Mouse (Mus musculus): Measurements from ENCODE around the gene Opcml.

Opcml gene

DNA sequence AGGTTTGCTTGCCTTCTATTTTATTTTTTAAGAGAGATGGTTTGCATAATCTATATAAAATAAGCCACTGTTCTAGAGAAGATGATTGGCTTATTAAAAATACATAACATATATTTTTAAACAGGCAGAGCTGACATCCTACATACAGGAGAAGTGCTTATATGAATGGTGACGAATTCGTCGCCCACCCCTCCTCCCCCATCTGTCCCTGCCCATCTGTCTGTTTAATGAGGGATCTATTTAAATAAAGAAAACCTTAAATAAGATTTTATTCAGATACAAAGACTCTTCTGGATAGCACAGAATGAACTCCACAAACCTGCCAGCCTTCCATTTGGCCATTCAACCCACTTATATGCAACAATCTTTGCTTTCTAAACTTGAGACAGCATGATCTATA lies 872.3 kb downstream of the Opcml start:
- no peak for DNase-seq

DNA sequence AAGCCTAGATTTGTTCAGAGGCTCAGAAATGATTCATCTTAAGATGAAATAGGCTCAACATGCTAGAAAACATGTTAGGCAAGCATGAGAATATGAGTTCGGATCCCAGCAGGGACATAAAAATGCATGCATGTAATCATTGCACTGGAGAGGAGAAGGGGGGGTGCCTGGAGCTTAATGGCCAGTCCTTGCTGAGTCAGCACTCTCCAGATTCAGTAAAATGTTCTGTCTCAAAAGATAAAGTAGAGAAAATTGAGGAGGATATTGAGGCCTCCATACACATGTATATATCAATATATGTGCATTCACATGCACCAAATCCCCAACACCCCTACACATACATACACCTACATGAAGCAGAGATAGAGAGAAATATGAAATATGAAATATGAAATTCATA lies 889.7 kb downstream of the Opcml start:
- no peak for DNase-seq

- no peak for DNase-seq
These were observed 890.9 kb downstream of the Opcml start for GRCm38 (mm10) chr9:28681252-28682037.

- DNase-seq, result no peak
These were observed 893.4 kb downstream of the Opcml start for GRCm38 (mm10) chr9:28683951-28684470.

- DNase-seq, result no peak
These were observed 896.5 kb downstream of the Opcml start for GRCm38 (mm10) chr9:28686942-28687611.

- DNase-seq, result no peak
These were observed 899.6 kb downstream of the Opcml start for GRCm38 (mm10) chr9:28690134-28690533.

DNA sequence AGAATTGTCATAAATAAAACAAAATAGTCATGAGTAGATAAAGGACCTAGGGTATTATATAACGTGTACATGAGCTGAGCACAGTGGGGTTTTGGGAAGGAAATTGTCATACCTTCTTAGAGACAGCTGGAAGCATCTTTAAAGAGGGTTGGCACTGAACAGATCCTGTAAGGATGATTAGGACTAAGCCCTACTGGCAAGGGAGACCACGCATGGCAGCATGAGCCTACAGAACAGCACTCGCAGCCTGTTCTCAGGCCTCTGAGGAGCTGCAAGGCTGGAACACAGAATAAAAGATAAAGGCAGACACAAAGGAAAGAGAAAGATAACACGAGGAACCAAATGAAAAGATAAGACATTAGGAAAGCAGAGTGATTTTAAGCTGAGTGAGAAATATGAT lies 915.2 kb downstream of the Opcml start:
- DNase-seq, result no peak

GRCm38 (mm10) chr9:28714544-28714943 lies 924.0 kb downstream of the Opcml start:
- no peak for DNase-seq

DNA sequence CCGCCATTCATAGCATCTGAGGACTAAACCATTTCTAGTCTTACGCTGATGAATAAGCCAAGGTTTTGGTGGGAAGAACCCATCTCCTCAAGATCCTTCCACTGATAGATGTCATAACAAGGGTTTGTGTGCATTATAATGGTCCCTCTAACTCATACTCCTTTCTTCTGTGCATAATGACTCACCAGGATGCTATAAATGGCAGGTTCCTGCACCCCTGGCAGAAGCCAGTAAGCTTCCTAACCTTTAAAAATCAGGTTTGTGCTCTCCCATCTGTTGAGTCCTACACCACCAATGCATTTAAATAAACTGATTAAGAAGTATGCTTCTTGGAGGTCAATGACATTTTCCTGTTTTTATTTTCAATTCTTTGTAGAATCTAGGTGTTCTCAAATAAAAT lies 929.6 kb downstream of the Opcml start:
- no peak for DNase-seq

DNA sequence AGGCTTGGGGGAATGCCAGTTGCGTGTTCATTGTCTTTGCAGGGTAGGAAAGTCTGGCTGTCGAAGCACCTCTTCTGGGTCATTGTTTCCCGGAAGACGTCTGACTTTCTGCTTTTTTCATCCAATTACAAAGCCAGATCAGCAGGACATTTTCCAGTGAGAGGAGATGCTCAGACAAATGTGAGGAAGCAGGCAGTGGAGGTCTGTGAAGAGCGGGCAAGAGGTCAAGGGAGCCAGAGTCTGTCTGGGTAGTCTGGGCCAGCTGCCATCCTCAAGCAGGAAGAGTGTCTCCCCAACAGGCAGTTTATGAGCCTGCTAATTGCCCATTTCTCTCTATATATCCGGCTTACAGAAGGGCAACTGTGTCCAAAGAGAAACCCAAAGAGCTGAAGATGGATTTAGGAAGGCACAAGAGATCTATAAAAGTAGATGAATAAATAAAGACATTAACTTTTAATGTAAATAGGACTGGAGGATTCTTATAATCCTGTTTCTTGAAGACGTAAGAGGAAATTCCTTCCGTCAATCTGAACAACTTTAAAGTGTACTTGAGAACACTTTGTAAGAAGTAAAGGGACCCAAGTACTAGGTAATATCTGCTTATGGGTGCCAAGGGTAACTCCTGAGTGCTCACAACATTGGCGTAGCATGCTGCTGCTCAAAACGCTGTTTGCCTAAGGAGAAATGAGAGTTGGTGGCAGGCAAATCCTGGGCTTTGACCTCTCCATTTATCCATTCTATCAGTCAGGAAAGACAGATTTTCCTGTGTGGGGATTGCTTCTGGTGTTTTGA lies 941.4 kb downstream of the Opcml start:
- no peak for DNase-seq

- no peak for DNase-seq
These were observed 947.4 kb downstream of the Opcml start for GRCm38 (mm10) chr9:28737955-28738354.

- no peak for DNase-seq
These were observed 947.9 kb downstream of the Opcml start for GRCm38 (mm10) chr9:28738451-28738860.

DNA sequence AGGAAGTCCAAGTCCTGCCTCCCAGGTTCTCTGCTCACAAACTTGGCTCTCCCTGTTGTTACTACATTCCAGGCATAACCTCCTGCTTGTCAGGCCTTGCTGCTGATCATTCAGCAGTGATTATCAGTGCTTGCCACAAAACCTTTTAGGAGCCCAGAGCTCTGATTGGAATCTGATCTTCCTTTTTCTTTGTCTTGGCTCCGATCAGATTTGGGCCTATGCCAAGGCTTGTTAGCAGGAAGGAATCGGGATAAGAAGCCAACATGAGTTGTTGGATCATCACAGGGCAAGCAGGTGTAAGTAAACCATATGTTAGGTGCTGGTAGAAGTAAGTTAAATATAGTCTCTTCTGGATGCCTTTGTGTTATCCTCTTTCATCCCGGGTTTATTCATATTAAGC lies 954.2 kb downstream of the Opcml start:
- DNase-seq, result no peak

- peak; percentile 19 to 26 for DNase-seq
These were observed 958.3 kb downstream of the Opcml start for GRCm38 (mm10) chr9:28748902-28749301.

DNA sequence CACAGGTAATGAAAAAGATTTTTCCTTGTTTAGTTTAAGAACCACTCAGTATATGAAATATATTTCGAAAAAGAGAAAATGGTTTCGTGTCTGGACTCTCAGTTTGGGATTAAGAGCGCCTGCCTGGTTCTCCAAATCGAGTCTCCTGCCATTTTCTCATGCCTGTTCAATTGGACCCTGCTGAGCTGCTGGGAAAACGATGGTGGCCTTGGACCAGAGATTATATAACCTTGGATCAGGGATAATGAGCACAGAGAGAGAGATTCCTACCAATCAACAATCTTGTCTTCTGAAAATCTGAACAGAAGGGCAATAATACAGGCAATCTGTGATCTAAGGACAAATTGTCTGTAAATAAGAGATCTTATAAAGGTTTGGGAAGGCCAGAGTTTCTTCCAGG lies 962.3 kb downstream of the Opcml start:
- DNase-seq, result no peak

- no peak for DNase-seq
These were observed 966.4 kb downstream of the Opcml start for GRCm38 (mm10) chr9:28756841-28757451.

- no peak for DNase-seq
These were observed 970.9 kb downstream of the Opcml start for GRCm38 (mm10) chr9:28761460-28761859.

DNA sequence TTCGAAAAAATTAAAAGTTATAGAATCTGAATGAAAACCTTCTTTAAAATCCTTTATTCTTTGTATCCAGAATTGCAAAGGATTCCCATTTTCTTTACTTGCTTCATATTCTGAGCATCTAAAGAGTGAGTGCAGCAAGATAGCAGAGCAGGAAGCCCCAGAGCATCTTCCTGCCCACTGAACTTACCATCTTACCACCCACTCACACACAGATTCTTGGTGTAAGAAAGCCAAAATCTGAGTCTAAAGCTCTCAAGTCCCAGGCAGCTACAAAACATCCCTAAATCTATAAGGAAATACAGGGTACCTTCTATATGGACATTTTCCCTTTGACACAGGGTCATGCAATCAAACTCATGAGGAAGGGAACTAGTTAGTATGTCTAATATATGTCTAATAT lies 973.6 kb downstream of the Opcml start:
- DNase-seq, result no peak

GRCm38 (mm10) chr9:28776517-28777503 lies 986.2 kb downstream of the Opcml start:
- DNase-seq, result peak in 1 of 2 experiments; percentile 4

DNA sequence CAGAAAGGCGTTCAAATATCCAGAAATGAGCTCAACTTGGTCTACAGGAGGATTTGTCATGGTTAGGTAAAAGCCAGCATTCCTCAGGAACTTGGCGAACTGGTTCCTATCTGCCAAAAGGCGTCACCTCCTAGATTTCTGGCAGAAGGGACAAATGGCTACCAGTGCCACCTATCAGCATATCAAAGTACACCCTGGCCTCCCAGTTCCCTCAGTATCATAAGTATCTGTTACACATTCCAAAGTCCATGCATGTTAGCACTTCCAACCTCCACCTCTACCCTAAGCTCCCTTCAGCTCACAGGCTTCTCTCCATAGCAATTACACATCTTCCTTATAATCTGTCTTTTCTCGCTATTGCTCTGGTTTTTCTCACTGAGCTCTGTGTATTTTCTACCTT lies 993.3 kb downstream of the Opcml start:
- DNase-seq, result no peak

DNA sequence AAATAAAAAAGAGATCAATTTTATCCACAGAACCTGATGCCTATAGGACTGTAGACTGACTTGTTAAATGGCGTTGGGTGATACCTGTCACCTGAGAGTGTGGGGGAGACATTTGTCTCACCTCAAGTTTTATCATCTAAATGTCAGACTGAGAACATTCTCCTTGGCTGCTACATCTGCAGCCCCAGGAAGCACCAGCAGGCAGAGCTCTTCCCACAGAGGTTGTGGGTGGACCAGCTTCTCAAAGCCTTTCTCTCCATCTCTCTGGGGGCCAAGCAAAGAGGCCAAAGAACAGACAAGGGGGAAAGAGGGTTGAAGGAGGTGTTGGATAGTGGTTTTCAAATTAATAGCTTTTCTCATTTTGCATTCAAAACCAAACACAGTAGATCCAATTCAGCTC lies 998.9 kb downstream of the Opcml start:
- DNase-seq, result no peak

GRCm38 (mm10) chr9:28800100-28800499 lies 1009.5 kb downstream of the Opcml start:
- DNase-seq, result no peak
